Mouse (Mus musculus): ENCODE measurements around the gene Gm10188. TPM values are rescaled to one million over a fixed set of nuclear protein-coding genes. Genes with fewer than 3 reads are reported as not detected.

Gm10188 gene
- polyA plus RNA-seq, 1 experiment from 2014 or later, result not detected

GRCm38 (mm10) chr1:132210922-132211321, 18.6 kb downstream of the Gm10188 start:
- no peak overlapping the region for H3K4me3 ChIP-seq (ENCODE audit: low read length)
- H3K4me1 ChIP-seq (ENCODE audit: control insufficient read depth, insufficient read depth, low read length), result no peaks in the 10 kb centered on the region
- peaks cover 11% of the 10 kb centered on the region; the same call in 1 of the 2 replicates for H3K27me3 ChIP-seq (replicated peaks; ENCODE audit: control insufficient read depth, insufficient read depth, low read length)
- H3K9me3 ChIP-seq (ENCODE audit: control insufficient read depth, low read length), result no peaks in the 10 kb centered on the region
- H3K27ac ChIP-seq (ENCODE audit: low read length), result no peak overlapping the region
- WGBS, result 21% methylated on average over 7 of the region's 7 CpGs
- no peak overlapping the region for H3K4me2 ChIP-seq (ENCODE audit: low read depth, low read length)
- H3K36me3 ChIP-seq (ENCODE audit: control insufficient read depth, insufficient read depth, low read length), result no peaks in the 10 kb centered on the region
- no peak overlapping the region for H3K9ac ChIP-seq (ENCODE audit: low read depth, low read length)
- no peak for ATAC-seq

GRCm38 (mm10) chr1:132209400-132209799, 20.2 kb downstream of the Gm10188 start:
- Histone ChIP-seq H3K4me1 (ENCODE audit: control insufficient read depth, insufficient read depth, low read length) (no peaks in the 10 kb centered on the region), H3K4me3 (ENCODE audit: low read length) (no peak overlapping the region), H3K9me3 (ENCODE audit: control insufficient read depth, low read length) (no peaks in the 10 kb centered on the region), H3K27me3 (replicated peaks; ENCODE audit: control insufficient read depth, insufficient read depth, low read length) (peaks cover 11% of the 10 kb centered on the region; the same call in 1 of the 2 replicates), H3K27ac (ENCODE audit: low read length) (no peak overlapping the region), H3K9ac (ENCODE audit: low read depth, low read length) (no peak overlapping the region), H3K4me2 (ENCODE audit: low read depth, low read length) (no peak overlapping the region), H3K36me3 (ENCODE audit: control insufficient read depth, insufficient read depth, low read length) (no peaks in the 10 kb centered on the region)
- ATAC-seq, result no peak
- 56% methylated on average over 10 of the region's 10 CpGs for WGBS

GRCm38 (mm10) chr1:132208154-132208553, 21.4 kb downstream of the Gm10188 start:
- no peak overlapping the region for H3K4me3 ChIP-seq (ENCODE audit: low read length)
- WGBS, result 19% methylated on average over 3 of the region's 4 CpGs
- H3K9ac ChIP-seq (ENCODE audit: low read depth, low read length), result no peak overlapping the region
- no peaks in the 10 kb centered on the region for H3K4me1 ChIP-seq (ENCODE audit: control insufficient read depth, insufficient read depth, low read length)
- no peak overlapping the region for H3K4me2 ChIP-seq (ENCODE audit: low read depth, low read length)
- H3K36me3 ChIP-seq (ENCODE audit: control insufficient read depth, insufficient read depth, low read length), result no peaks in the 10 kb centered on the region
- H3K9me3 ChIP-seq (ENCODE audit: control insufficient read depth, low read length), result no peaks in the 10 kb centered on the region
- H3K27ac ChIP-seq (ENCODE audit: low read length), result no peak overlapping the region
- ATAC-seq, result no peak
- H3K27me3 ChIP-seq (replicated peaks; ENCODE audit: control insufficient read depth, insufficient read depth, low read length), result peaks cover 11% of the 10 kb centered on the region; the same call in 1 of the 2 replicates

- no peak overlapping the region for H3K27ac ChIP-seq (ENCODE audit: low read length)
- no peak for ATAC-seq
- H3K4me2 ChIP-seq (ENCODE audit: low read depth, low read length), result no peak overlapping the region
- H3K27me3 ChIP-seq (replicated peaks; ENCODE audit: control insufficient read depth, insufficient read depth, low read length), result peaks cover 12% of the 10 kb centered on the region; the same call in 1 of the 2 replicates
- no peaks in the 10 kb centered on the region for H3K36me3 ChIP-seq (ENCODE audit: control insufficient read depth, insufficient read depth, low read length)
- no peak overlapping the region for H3K9ac ChIP-seq (ENCODE audit: low read depth, low read length)
- H3K9me3 ChIP-seq (ENCODE audit: control insufficient read depth, low read length), result no peaks in the 10 kb centered on the region
- WGBS, result 85% methylated on average over 3 of the region's 3 CpGs
- H3K4me1 ChIP-seq (ENCODE audit: control insufficient read depth, insufficient read depth, low read length), result no peaks in the 10 kb centered on the region
- no peak overlapping the region for H3K4me3 ChIP-seq (ENCODE audit: low read length)
Measured at GRCm38 (mm10) chr1:132206828-132207227, 22.7 kb downstream of the Gm10188 start.

- no peak overlapping the region for H3K4me2 ChIP-seq (ENCODE audit: low read depth, low read length)
- H3K27me3 ChIP-seq (replicated peaks; ENCODE audit: control insufficient read depth, insufficient read depth, low read length), result peaks cover 13% of the 10 kb centered on the region; the same call in 1 of the 2 replicates
- H3K36me3 ChIP-seq (ENCODE audit: control insufficient read depth, insufficient read depth, low read length), result no peaks in the 10 kb centered on the region
- no peaks in the 10 kb centered on the region for H3K9me3 ChIP-seq (ENCODE audit: control insufficient read depth, low read length)
- H3K4me3 ChIP-seq (ENCODE audit: low read length), result no peak overlapping the region
- no peak overlapping the region for H3K27ac ChIP-seq (ENCODE audit: low read length)
- no peaks in the 10 kb centered on the region for H3K4me1 ChIP-seq (ENCODE audit: control insufficient read depth, insufficient read depth, low read length)
- 46% methylated on average over 5 of the region's 5 CpGs for WGBS
- no peak for ATAC-seq
- no peak overlapping the region for H3K9ac ChIP-seq (ENCODE audit: low read depth, low read length)
Measured at GRCm38 (mm10) chr1:132205958-132206357, 23.6 kb downstream of the Gm10188 start.

- Histone ChIP-seq H3K36me3 (ENCODE audit: control insufficient read depth, insufficient read depth, low read length) (no peaks in the 10 kb centered on the region), H3K4me2 (ENCODE audit: low read depth, low read length) (no peak overlapping the region), H3K9me3 (ENCODE audit: control insufficient read depth, low read length) (no peaks in the 10 kb centered on the region), H3K4me3 (ENCODE audit: low read length) (no peak overlapping the region), H3K9ac (ENCODE audit: low read depth, low read length) (no peak overlapping the region), H3K27me3 (replicated peaks; ENCODE audit: control insufficient read depth, insufficient read depth, low read length) (peaks cover 15% of the 10 kb centered on the region), H3K27ac (ENCODE audit: low read length) (no peak overlapping the region), H3K4me1 (ENCODE audit: control insufficient read depth, insufficient read depth, low read length) (no peaks in the 10 kb centered on the region)
- WGBS, result 94% methylated on average over 5 of the region's 5 CpGs
- ATAC-seq, result no peak
Measured at GRCm38 (mm10) chr1:132202771-132203170, 26.8 kb downstream of the Gm10188 start.

- Histone ChIP-seq H3K4me2 (ENCODE audit: low read depth, low read length) (no peak overlapping the region), H3K4me3 (ENCODE audit: low read length) (no peak overlapping the region), H3K27me3 (replicated peaks; ENCODE audit: control insufficient read depth, insufficient read depth, low read length) (peaks cover 15% of the 10 kb centered on the region), H3K36me3 (ENCODE audit: control insufficient read depth, insufficient read depth, low read length) (no peaks in the 10 kb centered on the region), H3K4me1 (ENCODE audit: control insufficient read depth, insufficient read depth, low read length) (no peaks in the 10 kb centered on the region), H3K27ac (ENCODE audit: low read length) (no peak overlapping the region), H3K9me3 (ENCODE audit: control insufficient read depth, low read length) (no peaks in the 10 kb centered on the region), H3K9ac (ENCODE audit: low read depth, low read length) (no peak overlapping the region)
- WGBS, result 61% methylated on average over 2 of the region's 2 CpGs
- ATAC-seq, result no peak
Measured at GRCm38 (mm10) chr1:132201936-132202335, 27.6 kb downstream of the Gm10188 start.

- H3K9me3 ChIP-seq (ENCODE audit: control insufficient read depth, low read length), result no peaks in the 10 kb centered on the region
- no peak overlapping the region for H3K4me3 ChIP-seq (ENCODE audit: low read length)
- WGBS, result 35% methylated on average over 4 of the region's 4 CpGs
- H3K36me3 ChIP-seq (ENCODE audit: control insufficient read depth, insufficient read depth, low read length), result no peaks in the 10 kb centered on the region
- no peak overlapping the region for H3K27ac ChIP-seq (ENCODE audit: low read length)
- H3K4me2 ChIP-seq (ENCODE audit: low read depth, low read length), result no peak overlapping the region
- peaks cover 15% of the 10 kb centered on the region for H3K27me3 ChIP-seq (replicated peaks; ENCODE audit: control insufficient read depth, insufficient read depth, low read length)
- H3K9ac ChIP-seq (ENCODE audit: low read depth, low read length), result no peak overlapping the region
- no peak for ATAC-seq
- no peaks in the 10 kb centered on the region for H3K4me1 ChIP-seq (ENCODE audit: control insufficient read depth, insufficient read depth, low read length)
Measured at GRCm38 (mm10) chr1:132201511-132201860, 28.1 kb downstream of the Gm10188 start.

- Histone ChIP-seq H3K27ac (ENCODE audit: low read length) (no peak overlapping the region), H3K4me2 (ENCODE audit: low read depth, low read length) (no peak overlapping the region), H3K27me3 (replicated peaks; ENCODE audit: control insufficient read depth, insufficient read depth, low read length) (peaks cover 15% of the 10 kb centered on the region), H3K36me3 (ENCODE audit: control insufficient read depth, insufficient read depth, low read length) (no peaks in the 10 kb centered on the region), H3K9ac (ENCODE audit: low read depth, low read length) (no peak overlapping the region), H3K4me1 (ENCODE audit: control insufficient read depth, insufficient read depth, low read length) (no peaks in the 10 kb centered on the region), H3K9me3 (ENCODE audit: control insufficient read depth, low read length) (no peaks in the 10 kb centered on the region), H3K4me3 (ENCODE audit: low read length) (no peak overlapping the region)
- peak; percentile 58 for ATAC-seq
- WGBS, result 15% methylated on average over 11 of the region's 11 CpGs
Measured at GRCm38 (mm10) chr1:132200562-132201510, 28.7 kb downstream of the Gm10188 start.
